Mouse (Mus musculus): ENCODE data around the gene Ccdc62. TPM values are rescaled to one million over a fixed set of nuclear protein-coding genes. Genes with fewer than 3 reads are reported as not detected.

Gene Ccdc62
- total RNA-seq, 1 experiment from 2014 or later, result 1.2 TPM

DNA sequence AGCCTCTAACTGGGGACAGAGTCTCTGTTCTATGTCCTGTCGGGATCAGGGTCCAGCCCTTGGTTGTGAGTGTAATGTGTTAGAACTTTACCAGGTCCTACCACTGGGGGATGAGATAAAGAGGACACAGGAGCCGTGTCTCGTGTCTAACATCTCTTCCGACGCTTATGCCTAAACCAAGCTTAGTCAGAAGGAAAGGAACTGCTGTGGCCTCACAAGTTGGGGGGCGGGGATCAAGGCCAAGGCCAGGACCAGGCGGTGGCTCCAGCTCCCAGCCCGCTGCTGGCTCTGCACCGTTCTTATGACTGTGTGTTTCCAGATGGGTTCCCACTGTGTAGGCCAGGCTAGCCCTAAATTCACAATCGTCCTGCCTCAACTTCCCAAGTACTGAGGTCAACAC is 82.4 kb downstream of the Ccdc62 start:
- no peak for ATAC-seq (replicated peaks; ENCODE audit: insufficient number of reproducible peaks, low FRiP score, low TSS enrichment, poor library complexity, severe bottlenecking)

DNA sequence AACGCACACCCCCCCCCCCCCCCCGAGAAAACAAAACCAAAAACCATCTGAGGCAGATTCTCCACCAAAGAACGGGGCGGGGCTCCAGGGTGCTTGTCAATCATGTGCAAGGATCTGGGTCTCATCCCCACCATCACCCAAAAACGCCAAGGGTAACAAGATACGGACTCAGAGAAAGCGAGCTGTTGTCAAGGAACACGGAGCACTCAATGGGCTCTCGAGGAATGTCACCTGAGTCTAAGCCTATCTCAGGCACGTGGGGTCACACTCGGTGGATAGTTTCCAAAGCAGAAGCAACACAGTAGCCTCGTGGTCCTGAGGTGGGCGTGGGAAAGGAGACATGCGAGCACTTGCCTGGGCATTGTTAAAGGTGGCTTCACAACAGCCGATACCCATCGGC is 83.3 kb downstream of the Ccdc62 start:
- ATAC-seq (replicated peaks; ENCODE audit: insufficient number of reproducible peaks, low FRiP score, low TSS enrichment, poor library complexity, severe bottlenecking), result no peak

DNA sequence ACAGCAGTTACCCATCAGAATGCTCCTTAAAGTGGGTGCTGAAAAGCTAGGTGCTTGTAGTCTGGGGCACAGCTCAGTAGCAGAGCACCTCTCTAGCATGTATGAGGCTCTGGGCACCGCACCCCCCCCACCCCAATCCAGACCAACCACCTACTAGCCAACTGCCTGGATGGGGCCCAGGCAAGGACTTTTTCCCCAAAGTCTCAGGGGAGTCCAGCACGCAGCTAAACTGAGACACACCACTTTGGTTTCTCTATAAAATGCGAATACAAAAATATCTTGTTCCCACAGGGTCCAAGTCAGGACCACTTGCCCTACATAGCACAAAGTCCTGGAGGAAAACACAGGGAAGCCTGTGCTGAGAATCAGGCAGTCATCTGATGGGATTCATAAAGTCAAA is 83.7 kb downstream of the Ccdc62 start:
- no peak for ATAC-seq (replicated peaks; ENCODE audit: insufficient number of reproducible peaks, low FRiP score, low TSS enrichment, poor library complexity, severe bottlenecking)

DNA sequence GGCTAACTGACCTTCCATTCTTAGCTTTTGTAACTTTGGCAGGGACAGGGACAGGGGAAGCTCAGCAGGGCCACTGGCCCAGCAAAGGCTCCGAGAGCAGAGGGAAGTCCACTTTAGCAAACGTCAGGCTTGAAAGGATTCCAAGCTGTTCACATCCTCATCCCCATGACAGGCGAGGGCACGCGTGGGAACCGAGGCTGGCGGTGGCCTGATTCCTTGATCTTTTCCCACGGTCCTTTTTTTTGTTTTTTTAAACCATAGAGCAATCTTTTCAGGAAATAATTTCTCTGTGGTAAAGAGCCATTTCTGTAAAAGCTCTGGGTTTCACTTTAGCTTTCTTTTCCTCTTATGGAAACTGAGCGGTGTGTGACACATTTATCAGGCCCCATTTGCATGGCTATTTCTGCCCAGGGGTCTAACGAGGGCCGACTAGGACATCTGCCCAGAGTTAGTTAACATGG is 84.3 kb downstream of the Ccdc62 start:
- ATAC-seq (replicated peaks; ENCODE audit: insufficient number of reproducible peaks, low FRiP score, low TSS enrichment, poor library complexity, severe bottlenecking), result peak; percentile 15; the same call in 1 of the 2 replicates

DNA sequence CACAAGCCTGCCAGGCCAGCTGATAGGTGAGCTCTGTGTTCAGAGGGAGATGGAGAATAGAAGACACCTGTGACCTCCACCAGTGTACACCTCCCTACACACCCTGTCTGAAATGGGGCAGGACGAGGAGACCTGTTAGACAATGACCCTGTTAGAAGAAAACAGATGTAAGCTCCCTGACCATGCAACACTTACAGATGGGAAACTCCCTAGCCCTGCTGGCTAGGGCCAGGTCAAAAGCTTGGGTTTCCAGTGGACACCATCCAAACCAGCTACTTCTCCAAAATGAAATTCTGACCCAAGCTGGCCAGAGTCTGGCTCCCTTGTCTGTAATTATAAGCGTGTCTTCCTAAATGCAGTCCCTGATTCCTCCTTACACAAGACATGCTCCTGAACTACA is 85.2 kb downstream of the Ccdc62 start:
- no peak for ATAC-seq (replicated peaks; ENCODE audit: insufficient number of reproducible peaks, low FRiP score, low TSS enrichment, poor library complexity, severe bottlenecking)

GRCm38 (mm10) chr5:124016291-124016821 is 85.9 kb downstream of the Ccdc62 start:
- ATAC-seq (replicated peaks; ENCODE audit: insufficient number of reproducible peaks, low FRiP score, low TSS enrichment, poor library complexity, severe bottlenecking), result no peak; the same call in 1 of the 2 replicates

- no peak for ATAC-seq (replicated peaks; ENCODE audit: insufficient number of reproducible peaks, low FRiP score, low TSS enrichment, poor library complexity, severe bottlenecking)
Measured at GRCm38 (mm10) chr5:124017941-124018340, 87.5 kb downstream of the Ccdc62 start.

DNA sequence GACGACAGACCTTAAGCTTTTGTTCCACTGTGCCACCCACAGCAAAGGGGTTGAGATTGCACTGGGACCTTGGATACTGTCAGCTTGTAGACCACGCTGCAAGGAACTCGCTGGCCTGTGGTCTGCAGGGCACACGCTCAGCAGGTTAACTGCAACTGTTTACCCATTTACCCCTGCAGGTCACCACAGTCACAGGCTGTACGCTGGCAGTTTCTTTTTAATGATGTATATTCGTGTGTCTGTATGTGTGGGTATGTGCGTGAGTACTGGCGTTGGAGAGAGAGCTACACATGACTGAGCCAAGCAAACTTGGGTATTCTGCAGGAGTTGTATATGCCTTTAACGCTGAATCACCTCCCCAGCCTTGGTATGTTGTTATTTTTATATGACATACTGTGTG is 88.2 kb downstream of the Ccdc62 start:
- ATAC-seq (replicated peaks; ENCODE audit: insufficient number of reproducible peaks, low FRiP score, low TSS enrichment, poor library complexity, severe bottlenecking), result no peak

Other genes with a start within 250 kb of the Ccdc62 start
- gene Clip1, start 246.1 kb upstream of the Ccdc62 start, total RNA-seq (2017), result 187 to 211 TPM (median 206 TPM) in 3 replicates
- 85.0 to 187 TPM (median 163 TPM) in 3 replicates for gene Zcchc8, start 209.6 kb upstream of the Ccdc62 start, total RNA-seq (2017)
- 452 to 482 TPM (median 480 TPM) in 3 replicates for gene Rsrc2, start 181.3 kb upstream of the Ccdc62 start, total RNA-seq (2017)
- 1.2 TPM in 1 of 3 replicates, not detected in the others for gene Kntc1, start 181.0 kb upstream of the Ccdc62 start, total RNA-seq (2017)
- gene Hcar2, start 65.2 kb upstream of the Ccdc62 start, total RNA-seq (2017), result 9.9 to 15.4 TPM (median 9.9 TPM) in 3 replicates
- gene Hcar1, start 50.7 kb upstream of the Ccdc62 start, total RNA-seq (2017), result not detected in 3 replicates
- gene Denr, start 23.5 kb upstream of the Ccdc62 start, total RNA-seq (2017), result 29.5 to 40.2 TPM (median 34.4 TPM) in 3 replicates
- not detected in 3 replicates for gene Gm43518, start 3.3 kb upstream of the Ccdc62 start, total RNA-seq (2017)
- gene Hip1r, start 42.9 kb downstream of the Ccdc62 start, total RNA-seq (2017), result 47.8 to 65.8 TPM (median 64.6 TPM) in 3 replicates
- 118 to 126 TPM (median 121 TPM) in 3 replicates for gene Vps37b, start 101.6 kb downstream of the Ccdc62 start, total RNA-seq (2017)
- 1.6 to 4.0 TPM (median 2.5 TPM) in 3 replicates for gene Abcb9, start 165.1 kb downstream of the Ccdc62 start, total RNA-seq (2017)
- 10.7 to 21.5 TPM (median 14.4 TPM) in 3 replicates for gene Ogfod2, start 181.6 kb downstream of the Ccdc62 start, total RNA-seq (2017)
- gene Arl6ip4, start 185.4 kb downstream of the Ccdc62 start, total RNA-seq (2017), result 53.4 to 79.6 TPM (median 61.8 TPM) in 3 replicates

Measured in monocyte, adult 5-6 weeks (primary cell).